Mouse (Mus musculus): ENCODE results near the gene Sox12. TPM values are rescaled to one million over a fixed set of nuclear protein-coding genes. Genes with fewer than 3 reads are reported as not detected.

The Sox12 gene
- polyA plus RNA-seq, 1 experiment from 2014 or later, result 12.1 TPM

DNA sequence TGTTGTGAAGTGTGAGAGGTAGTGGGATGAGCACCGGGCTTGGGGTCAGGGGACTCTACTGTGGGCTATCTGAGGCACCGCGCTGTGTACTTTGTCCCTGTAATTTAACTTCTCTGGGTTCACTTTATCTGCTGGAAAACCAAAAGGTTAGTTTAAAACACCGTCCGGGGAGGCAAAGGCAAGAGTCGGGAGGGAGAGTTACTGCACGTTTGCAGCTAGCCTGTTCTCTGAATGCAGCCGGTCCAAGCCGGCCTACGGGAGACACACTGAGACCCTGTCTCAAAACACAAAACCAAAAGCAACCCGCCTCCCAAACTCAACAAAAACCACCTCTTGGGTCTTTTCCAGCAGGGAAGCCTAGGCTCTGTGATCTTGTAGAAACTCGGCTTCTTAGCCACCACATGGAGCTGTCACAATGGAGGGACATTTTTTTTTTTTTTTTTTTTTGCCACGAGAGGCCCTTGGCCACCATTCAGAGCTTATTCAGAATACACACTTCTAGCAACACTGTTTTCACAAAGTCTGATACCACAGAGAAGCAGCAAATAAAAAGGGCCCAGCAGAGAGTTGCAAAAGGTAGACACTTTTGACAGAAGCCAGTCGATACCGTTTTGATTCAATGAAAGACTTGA lies 14.8 kb upstream of the Sox12 start:
- Histone ChIP-seq H3K27ac (ENCODE audit: low read length) (peak overlapping the region; percentile 66), H3K36me3 (ENCODE audit: control insufficient read depth, insufficient read depth, low read length) (no peaks in the 10 kb centered on the region), H3K4me2 (ENCODE audit: low read length) (peak overlapping the region; percentile 88), H3K4me3 (ENCODE audit: low read depth, low read length) (peak overlapping the region; percentile 72), H3K9me3 (replicated peaks; ENCODE audit: control insufficient read depth, low read length, poor library complexity, severe bottlenecking) (no peaks in the 10 kb centered on the region), H3K4me1 (ENCODE audit: control insufficient read depth, insufficient read depth, low read length) (peaks cover 38% of the 10 kb centered on the region), H3K27me3 (ENCODE audit: control insufficient read depth, insufficient read depth, low read depth, low read length) (no peaks in the 10 kb centered on the region), H3K9ac (ENCODE audit: low read depth, low read length) (peak overlapping the region; percentile 80)
- WGBS, result 3% methylated on average over 15 of the region's 15 CpGs
- ATAC-seq, result no peak

DNA sequence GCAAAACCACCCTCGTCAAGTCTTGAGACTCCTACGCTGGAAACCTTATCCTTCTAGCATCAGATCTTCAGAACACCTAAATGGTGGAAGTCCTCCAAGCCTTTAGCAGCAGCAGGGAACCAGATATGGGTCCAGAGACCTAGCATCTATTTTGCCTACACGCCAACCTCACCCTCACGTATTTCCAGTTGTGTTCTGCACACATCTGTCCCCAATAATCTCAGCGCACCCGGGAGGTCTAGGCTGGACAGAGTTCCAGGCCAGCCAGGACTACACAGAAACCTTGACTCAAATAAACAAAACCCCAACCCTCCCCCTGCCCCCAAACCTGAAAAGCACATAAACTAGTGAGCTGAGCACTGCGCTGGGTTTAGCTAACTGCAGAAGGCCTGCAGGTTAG lies 13.6 kb upstream of the Sox12 start:
- Histone ChIP-seq H3K4me1 (ENCODE audit: control insufficient read depth, insufficient read depth, low read length) (peaks cover 40% of the 10 kb centered on the region), H3K27me3 (ENCODE audit: control insufficient read depth, insufficient read depth, low read depth, low read length) (no peaks in the 10 kb centered on the region), H3K4me3 (ENCODE audit: low read depth, low read length) (peak overlapping the region; percentile 1; the same call in 1 of the 2 replicates), H3K36me3 (ENCODE audit: control insufficient read depth, insufficient read depth, low read length) (no peaks in the 10 kb centered on the region), H3K9me3 (replicated peaks; ENCODE audit: control insufficient read depth, low read length, poor library complexity, severe bottlenecking) (no peaks in the 10 kb centered on the region), H3K27ac (ENCODE audit: low read length) (peak overlapping the region; percentile 77), H3K9ac (ENCODE audit: low read depth, low read length) (peak overlapping the region; percentile 47; the same call in 1 of the 2 replicates), H3K4me2 (ENCODE audit: low read length) (peak overlapping the region; percentile 44)
- ATAC-seq, result no peak
- WGBS, result 7% methylated on average over 7 of the region's 7 CpGs

- peak overlapping the region; percentile 77 for H3K27ac ChIP-seq (ENCODE audit: low read length)
- ATAC-seq, result peak; percentile 29
- H3K4me2 ChIP-seq (ENCODE audit: low read length), result peak overlapping the region; percentile 44
- H3K4me1 ChIP-seq (ENCODE audit: control insufficient read depth, insufficient read depth, low read length), result peaks cover 43% of the 10 kb centered on the region
- under 1% methylated on average over 15 of the region's 15 CpGs for WGBS
- peak overlapping the region; percentile 1; the same call in 1 of the 2 replicates for H3K4me3 ChIP-seq (ENCODE audit: low read depth, low read length)
- H3K9me3 ChIP-seq (replicated peaks; ENCODE audit: control insufficient read depth, low read length, poor library complexity, severe bottlenecking), result no peaks in the 10 kb centered on the region
- H3K27me3 ChIP-seq (ENCODE audit: control insufficient read depth, insufficient read depth, low read depth, low read length), result no peaks in the 10 kb centered on the region
- H3K36me3 ChIP-seq (ENCODE audit: control insufficient read depth, insufficient read depth, low read length), result no peaks in the 10 kb centered on the region
- H3K9ac ChIP-seq (ENCODE audit: low read depth, low read length), result peak overlapping the region; percentile 47
These were observed 13.1 kb upstream of the Sox12 start for GRCm38 (mm10) chr2:152410971-152411371.

DNA sequence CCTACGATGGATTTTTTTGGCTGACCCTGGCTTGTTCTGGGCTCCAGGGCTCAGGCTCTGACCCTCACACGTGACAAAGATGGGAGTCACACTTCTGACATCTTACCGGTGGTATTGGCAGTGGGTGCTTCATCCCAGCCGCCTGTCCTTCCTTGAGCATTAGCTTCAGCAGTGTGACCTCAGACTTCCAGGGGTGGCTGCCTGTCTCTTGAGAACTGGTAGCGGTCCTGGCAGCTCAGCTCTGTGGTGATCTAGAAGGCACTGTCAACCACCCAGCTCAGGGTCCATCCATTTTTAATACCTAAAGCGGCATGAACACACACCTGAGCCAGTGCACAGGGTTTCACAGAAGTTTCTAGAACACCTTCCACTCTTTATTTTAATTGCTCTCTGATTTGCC lies 11.9 kb upstream of the Sox12 start:
- no peak overlapping the region for H3K4me3 ChIP-seq (ENCODE audit: low read depth, low read length)
- 79% methylated on average over 6 of the region's 6 CpGs for WGBS
- no peak for ATAC-seq
- no peaks in the 10 kb centered on the region for H3K36me3 ChIP-seq (ENCODE audit: control insufficient read depth, insufficient read depth, low read length)
- no peak overlapping the region for H3K27ac ChIP-seq (ENCODE audit: low read length)
- H3K9me3 ChIP-seq (replicated peaks; ENCODE audit: control insufficient read depth, low read length, poor library complexity, severe bottlenecking), result no peaks in the 10 kb centered on the region
- H3K4me2 ChIP-seq (ENCODE audit: low read length), result no peak overlapping the region
- H3K4me1 ChIP-seq (ENCODE audit: control insufficient read depth, insufficient read depth, low read length), result peaks cover 44% of the 10 kb centered on the region
- no peaks in the 10 kb centered on the region for H3K27me3 ChIP-seq (ENCODE audit: control insufficient read depth, insufficient read depth, low read depth, low read length)
- no peak overlapping the region for H3K9ac ChIP-seq (ENCODE audit: low read depth, low read length)

- no peaks in the 10 kb centered on the region for H3K36me3 ChIP-seq (ENCODE audit: control insufficient read depth, insufficient read depth, low read length)
- peak; percentile 97 for ATAC-seq
- peaks cover 24% of the 10 kb centered on the region for H3K4me1 ChIP-seq (ENCODE audit: control insufficient read depth, insufficient read depth, low read length)
- no peaks in the 10 kb centered on the region for H3K27me3 ChIP-seq (ENCODE audit: control insufficient read depth, insufficient read depth, low read depth, low read length)
- peak overlapping the region; percentile 60 for H3K4me2 ChIP-seq (ENCODE audit: low read length)
- no peaks in the 10 kb centered on the region for H3K9me3 ChIP-seq (replicated peaks; ENCODE audit: control insufficient read depth, low read length, poor library complexity, severe bottlenecking)
- peak overlapping the region; percentile 37; the same call in 1 of the 2 replicates for H3K9ac ChIP-seq (ENCODE audit: low read depth, low read length)
- peak overlapping the region; percentile 37 for H3K4me3 ChIP-seq (ENCODE audit: low read depth, low read length)
- under 1% methylated on average over 19 of the region's 19 CpGs for WGBS
- H3K27ac ChIP-seq (ENCODE audit: low read length), result peak overlapping the region; percentile 73
These were observed 8.3 kb upstream of the Sox12 start for GRCm38 (mm10) chr2:152406126-152406525.

GRCm38 (mm10) chr2:152399122-152399542 lies 1.3 kb upstream of the Sox12 start:
- H3K4me2 ChIP-seq (ENCODE audit: low read length), result peak overlapping the region; percentile 76
- no peaks in the 10 kb centered on the region for H3K9me3 ChIP-seq (replicated peaks; ENCODE audit: control insufficient read depth, low read length, poor library complexity, severe bottlenecking)
- peaks cover 27% of the 10 kb centered on the region for H3K4me1 ChIP-seq (ENCODE audit: control insufficient read depth, insufficient read depth, low read length)
- no peak; the same call in 1 of the 2 replicates for ATAC-seq
- H3K36me3 ChIP-seq (ENCODE audit: control insufficient read depth, insufficient read depth, low read length), result no peaks in the 10 kb centered on the region
- H3K27me3 ChIP-seq (ENCODE audit: control insufficient read depth, insufficient read depth, low read depth, low read length), result no peaks in the 10 kb centered on the region
- H3K4me3 ChIP-seq (ENCODE audit: low read depth, low read length), result peak overlapping the region; percentile 90
- H3K9ac ChIP-seq (ENCODE audit: low read depth, low read length), result peak overlapping the region; percentile 91
- H3K27ac ChIP-seq (ENCODE audit: low read length), result peak overlapping the region; percentile 100
- WGBS, result 0% methylated on average over 13 of the region's 13 CpGs

DNA sequence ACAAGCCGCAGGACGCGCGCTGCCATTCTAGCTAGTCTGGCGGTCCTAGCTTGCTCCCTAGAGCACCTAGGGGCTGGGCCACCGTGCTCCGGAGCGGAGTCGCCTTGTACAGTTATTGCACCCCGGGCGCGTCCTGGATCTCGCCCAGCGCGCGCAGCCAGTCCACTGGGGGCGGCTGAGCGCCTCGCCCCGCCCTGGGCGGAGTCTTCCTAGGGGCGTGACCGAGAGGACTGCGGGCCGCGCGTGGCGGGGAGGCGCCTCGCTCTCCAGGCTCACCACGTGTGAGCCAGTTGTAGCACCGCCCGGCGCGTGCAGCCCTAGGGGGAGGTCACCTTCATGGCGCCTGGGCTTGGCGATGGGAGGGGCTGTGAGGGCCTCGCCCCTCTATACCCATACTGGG lies 828 bp upstream of the Sox12 start:
- under 1% methylated on average over 38 of the region's 38 CpGs for WGBS
- Histone ChIP-seq H3K4me3 (ENCODE audit: low read depth, low read length) (peak overlapping the region; percentile 90), H3K27me3 (ENCODE audit: control insufficient read depth, insufficient read depth, low read depth, low read length) (no peaks in the 10 kb centered on the region), H3K4me2 (ENCODE audit: low read length) (peak overlapping the region; percentile 76), H3K4me1 (ENCODE audit: control insufficient read depth, insufficient read depth, low read length) (peaks cover 32% of the 10 kb centered on the region), H3K9ac (ENCODE audit: low read depth, low read length) (peak overlapping the region; percentile 91), H3K27ac (ENCODE audit: low read length) (peak overlapping the region; percentile 100), H3K36me3 (ENCODE audit: control insufficient read depth, insufficient read depth, low read length) (no peaks in the 10 kb centered on the region), H3K9me3 (replicated peaks; ENCODE audit: control insufficient read depth, low read length, poor library complexity, severe bottlenecking) (no peaks in the 10 kb centered on the region)
- peak; percentile 77 for ATAC-seq

GRCm38 (mm10) chr2:152397004-152397589 lies 766 bp downstream of the Sox12 start:
- WGBS, result under 1% methylated on average over 61 of the region's 77 CpGs
- ATAC-seq, result 0 out of 2 replicates have a peak, but pooled peaks have one; percentile 1

More at GRCm38 (mm10) chr2:152397004-152397589, 766 bp downstream of the Sox12 start:
- peak overlapping the region; percentile 90 for H3K4me3 ChIP-seq (ENCODE audit: low read depth, low read length)
- no peaks in the 10 kb centered on the region for H3K9me3 ChIP-seq (replicated peaks; ENCODE audit: control insufficient read depth, low read length, poor library complexity, severe bottlenecking)
- peak overlapping the region; percentile 100 for H3K27ac ChIP-seq (ENCODE audit: low read length)
- H3K4me1 ChIP-seq (ENCODE audit: control insufficient read depth, insufficient read depth, low read length), result peaks cover 38% of the 10 kb centered on the region
- H3K36me3 ChIP-seq (ENCODE audit: control insufficient read depth, insufficient read depth, low read length), result no peaks in the 10 kb centered on the region
- H3K9ac ChIP-seq (ENCODE audit: low read depth, low read length), result peak overlapping the region; percentile 91
- peak overlapping the region; percentile 76 for H3K4me2 ChIP-seq (ENCODE audit: low read length)
- H3K27me3 ChIP-seq (ENCODE audit: control insufficient read depth, insufficient read depth, low read depth, low read length), result no peaks in the 10 kb centered on the region

All from midbrain, embryonic 16.5 days (tissue).